Mouse (Mus musculus) common myeloid progenitor, adult 5-6 weeks (primary cell): ENCODE results near the gene Zfhx3. TPM values are rescaled to one million over a fixed set of nuclear protein-coding genes. Genes with fewer than 3 reads are reported as not detected.
A peak's percentile ranks its signal among the peaks of the same experiment; 100 is the strongest.

Experiments used
- ATAC-seq: replicated peaks from 2 replicates; pipeline ENCODE4 v1.8.0; 2016; ENCODE audit warnings: low read depth, mild to moderate bottlenecking, moderate TSS enrichment, inconsistent platforms; ENCODE audit not compliant: poor library complexity, severe bottlenecking
- total RNA-seq: library from RNA; stranded (forward); fragments of 200-1000, 187-1606 nt; gene quantifications from 2 replicates; pipeline ENCODE4 v1.2.3, GENCODE M21; 2017

Zfhx3 gene
- total RNA-seq, 1 experiment from 2014 or later = 1.6 TPM

DNA sequence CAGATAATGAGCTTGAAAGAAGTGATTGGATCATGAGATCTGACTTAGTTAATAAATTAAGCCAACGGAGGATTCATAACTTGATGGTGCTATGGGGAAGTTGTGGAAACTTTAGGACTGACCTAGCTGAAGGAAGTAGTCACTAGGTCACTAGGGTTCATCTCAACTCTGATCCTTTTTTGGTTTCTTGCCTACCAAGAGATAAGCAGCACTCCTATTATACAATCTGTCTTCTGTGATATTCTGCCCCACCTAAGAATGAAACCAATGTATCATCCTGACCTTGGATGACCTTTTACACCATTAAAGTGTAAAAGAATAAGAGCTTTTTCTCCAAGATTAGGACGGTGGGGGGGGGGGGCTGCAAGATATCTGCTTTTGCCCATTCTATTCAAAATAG, 1042.5 kb downstream of the Zfhx3 start:
- ATAC-seq = no peak

DNA sequence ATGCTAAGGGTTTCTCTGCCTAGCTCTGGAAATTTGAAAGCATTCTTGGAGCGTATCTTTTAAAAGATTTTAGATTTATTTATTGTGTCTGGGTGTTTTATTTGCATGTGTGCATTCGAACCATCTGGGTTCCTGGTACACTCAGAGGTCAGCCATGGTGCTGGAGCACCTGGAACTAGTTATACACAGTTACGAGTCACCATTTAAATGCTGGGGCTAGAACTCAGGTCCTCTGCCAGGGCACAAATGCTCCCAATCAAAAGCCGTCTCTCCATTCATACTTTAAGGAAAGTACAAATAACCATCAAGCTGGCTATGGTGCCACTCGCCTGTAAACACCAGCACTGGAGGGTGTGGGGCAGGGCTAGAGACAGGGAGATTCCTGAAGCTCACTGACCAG, 1047.4 kb downstream of the Zfhx3 start:
- ATAC-seq = no peak

DNA sequence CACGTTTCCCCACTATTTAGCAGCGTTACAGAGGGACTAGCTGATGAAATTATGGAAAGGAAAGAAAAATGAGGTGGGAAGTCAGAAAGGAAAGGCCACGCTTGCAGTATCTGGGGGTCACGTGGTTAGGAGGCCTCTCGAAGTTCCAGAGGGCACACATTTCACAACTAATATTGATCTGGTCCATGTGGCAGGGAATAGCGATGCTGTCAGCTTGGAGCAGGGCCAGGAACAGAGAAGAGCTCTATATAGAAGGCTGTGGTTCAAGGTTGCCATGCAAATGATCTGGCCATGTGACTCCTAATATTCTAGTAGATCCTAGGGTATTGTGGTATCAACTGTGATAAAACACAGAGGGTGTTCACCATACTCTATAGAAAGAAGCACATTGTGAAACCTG, 1048.1 kb downstream of the Zfhx3 start:
- ATAC-seq = no peak

DNA sequence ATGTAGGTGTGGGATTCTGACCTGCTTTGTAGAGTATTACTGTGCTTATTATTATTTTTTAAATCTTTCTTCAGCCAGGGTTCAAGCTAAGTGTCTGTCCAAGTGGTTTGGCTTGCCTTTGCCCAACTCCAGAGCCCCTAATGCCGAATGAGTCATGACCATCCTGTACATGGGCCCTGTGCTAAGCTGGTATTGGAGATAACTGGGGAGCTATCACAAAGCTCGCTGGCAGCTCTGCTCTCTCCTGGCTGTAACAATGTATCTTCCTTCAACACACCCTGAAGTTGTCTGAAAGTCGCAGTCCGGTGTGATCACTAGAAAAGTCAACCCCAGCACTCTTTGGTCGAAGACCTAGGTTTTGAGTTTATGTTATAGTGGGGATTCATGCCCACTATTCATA, 1049.0 kb downstream of the Zfhx3 start:
- ATAC-seq = peak; percentile 63

DNA sequence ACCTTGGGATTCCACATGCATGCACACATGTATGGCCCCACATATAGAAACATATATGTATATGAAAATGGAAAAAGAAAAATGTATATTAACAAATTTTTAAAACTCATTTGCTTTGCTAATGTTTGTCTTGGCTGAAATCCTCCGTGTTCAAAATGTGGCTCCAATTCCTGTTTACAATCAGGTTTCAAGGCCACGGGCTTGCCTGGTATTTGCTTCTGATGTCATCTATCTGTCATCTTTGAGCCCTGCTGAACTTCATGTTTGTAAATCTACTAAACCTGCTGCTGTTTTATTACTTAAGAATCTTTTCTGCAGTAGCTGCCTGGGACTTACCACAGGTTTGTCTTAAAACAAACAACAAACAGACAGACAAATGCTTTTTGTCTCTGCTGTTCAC, 1051.3 kb downstream of the Zfhx3 start:
- no peak for ATAC-seq

DNA sequence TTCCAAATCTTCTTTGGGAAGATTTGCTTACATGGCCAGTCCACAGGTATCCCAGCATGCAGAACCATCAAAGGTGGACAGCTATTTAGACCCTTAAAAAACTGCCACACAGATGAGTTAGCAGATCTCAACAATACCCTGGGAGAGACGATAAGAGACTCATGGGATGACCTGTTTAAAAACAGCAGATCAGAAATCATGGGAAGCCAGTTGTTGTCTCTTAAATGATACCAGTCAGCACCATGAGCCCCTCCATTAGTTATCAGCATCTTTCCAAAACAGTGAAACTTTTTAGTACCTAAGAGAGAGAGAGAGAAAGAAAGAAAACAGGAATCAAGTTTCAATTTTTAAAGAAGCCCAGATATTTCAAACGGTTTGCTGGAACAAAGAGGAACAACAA, 1051.7 kb downstream of the Zfhx3 start:
- ATAC-seq = no peak

DNA sequence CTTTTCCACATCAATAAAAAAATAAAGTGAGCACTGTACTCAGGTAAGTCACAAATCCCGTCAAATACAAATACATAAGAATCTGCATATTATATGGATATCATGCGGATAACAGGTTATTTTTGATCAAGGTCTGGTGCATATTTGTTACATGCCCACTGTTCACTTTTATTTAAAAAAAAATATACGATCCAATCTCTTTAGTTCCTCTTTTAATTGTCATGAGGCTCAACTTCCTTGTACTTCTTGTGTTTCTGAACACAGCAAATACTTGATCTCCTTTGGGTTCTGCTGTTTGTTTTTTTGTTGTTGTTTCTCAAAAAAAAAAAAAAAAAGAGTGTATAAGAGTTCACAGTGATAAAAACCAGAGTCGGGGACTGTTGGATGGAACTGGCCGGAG, 1052.4 kb downstream of the Zfhx3 start:
- no peak for ATAC-seq

DNA sequence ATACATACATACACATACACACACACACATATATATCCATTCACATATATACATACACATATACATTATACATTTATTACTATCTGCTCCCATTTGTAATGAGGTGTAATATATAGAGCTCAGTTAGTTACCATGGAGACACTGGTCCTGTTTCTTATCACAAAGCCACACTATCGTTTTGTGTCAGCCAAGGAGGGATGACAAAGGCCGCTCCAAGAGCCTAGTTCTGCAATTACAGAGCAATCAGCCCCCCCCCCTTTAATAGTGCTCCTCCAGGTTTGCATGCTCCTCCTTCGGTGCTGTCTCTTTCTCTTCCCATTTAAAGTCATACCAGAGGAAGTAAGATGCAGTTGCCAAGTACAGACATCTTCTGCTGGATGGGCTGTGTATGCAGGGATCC, 1054.9 kb downstream of the Zfhx3 start:
- peak; percentile 72 for ATAC-seq

DNA sequence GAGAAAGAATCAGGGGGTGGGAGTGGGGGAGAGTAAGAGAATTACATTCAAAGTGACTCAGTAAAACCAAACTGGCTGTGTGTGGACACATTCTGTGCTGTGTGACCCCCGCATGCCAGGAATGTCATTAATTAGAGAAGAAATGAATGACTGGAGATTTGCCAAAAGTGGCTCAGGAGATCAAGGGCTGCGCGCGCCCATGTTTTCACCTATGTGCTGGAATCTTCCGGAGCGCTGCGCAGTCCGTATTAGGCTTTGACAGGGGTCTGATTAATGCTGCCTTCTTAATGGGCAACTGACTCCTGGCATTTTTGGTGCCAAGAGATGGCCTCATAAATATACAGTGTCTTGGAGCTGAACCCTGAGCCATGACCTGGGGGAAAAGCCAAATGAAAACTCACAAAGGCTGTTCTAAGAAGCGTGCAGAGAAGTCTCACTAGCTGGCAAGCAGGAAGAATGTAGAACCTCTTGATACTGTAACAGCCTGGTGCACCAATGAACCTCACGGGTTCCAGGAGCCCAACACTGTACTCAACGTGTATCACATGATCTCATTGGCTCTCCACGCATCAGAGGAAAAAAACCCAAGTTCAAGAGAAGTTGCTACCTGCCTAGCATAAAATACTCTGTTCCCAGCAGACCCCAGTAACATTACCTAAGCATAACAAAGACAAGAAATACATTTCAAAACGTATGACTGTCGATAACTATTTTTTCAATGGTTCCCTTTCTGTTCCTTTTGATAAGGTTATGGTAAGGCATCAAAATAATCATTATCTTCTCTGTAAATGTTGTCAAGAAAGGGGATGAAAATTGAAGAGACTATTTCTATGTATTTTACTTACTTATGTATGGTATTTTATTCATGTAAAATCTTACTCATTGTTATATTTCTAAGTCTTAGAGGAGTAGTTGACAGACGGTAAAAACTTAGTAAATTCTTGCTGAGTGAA, 1057.1 kb downstream of the Zfhx3 start:
- ATAC-seq = no peak

DNA sequence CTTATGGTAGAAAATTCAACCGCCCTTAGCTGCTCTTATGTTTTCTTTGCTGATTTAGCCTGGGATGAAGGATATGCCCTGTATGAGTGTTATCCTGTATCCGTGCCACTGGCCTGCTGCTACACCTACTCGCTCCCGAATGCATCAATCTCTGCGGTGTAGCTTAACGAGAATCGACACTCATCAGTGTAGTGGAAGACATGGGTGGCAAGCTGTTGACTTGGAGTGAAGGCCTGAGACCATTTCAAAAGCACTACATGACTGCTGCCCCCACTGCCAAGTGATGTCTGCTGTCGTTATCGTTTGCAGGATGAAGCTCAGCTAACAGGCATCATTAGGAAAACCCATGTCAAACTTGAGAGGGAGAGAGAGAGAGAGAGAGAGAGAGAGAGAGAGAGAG, 1058.6 kb downstream of the Zfhx3 start:
- ATAC-seq = no peak

DNA sequence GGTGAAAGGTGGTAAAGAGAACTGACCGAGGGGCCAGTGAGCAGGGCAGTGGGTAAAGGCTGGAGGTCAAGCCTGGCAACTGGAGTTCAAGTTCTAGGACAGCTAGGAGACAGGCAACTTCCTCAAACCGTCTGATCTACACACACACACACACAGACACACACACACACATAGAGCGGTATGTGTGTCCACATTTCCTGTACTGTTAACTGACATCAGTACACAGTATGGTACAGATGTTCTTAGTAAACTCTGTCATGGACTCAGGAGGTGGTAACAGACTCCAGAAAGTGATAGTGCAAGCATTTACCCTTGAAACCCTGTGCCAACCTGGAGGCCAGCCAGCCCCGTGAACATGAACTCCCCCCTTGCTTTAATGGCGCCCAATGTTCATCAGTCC, 1059.5 kb downstream of the Zfhx3 start:
- ATAC-seq = no peak

DNA sequence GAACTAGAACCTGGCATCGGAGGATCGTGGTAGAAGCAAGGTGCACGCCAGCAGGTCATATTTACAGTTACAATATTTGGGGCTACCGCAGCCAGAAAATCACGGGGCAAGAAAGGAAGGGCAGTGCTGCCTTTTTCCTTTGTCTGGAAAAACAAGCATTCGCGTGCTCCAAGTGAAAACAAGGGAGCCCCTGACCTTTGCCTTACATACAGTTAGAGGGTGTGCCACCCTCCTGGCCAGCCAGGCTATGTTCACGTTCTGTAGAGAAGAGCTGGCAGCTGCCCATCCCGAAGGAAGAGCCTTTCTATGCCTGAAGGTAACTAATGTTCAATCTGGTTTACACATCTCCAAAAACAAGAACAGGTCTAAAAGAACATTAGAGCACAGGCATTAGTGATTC, 1064.5 kb downstream of the Zfhx3 start:
- no peak for ATAC-seq
